ENCODE assay signal across 9 mouse cellular contexts in genomic region chr6:118594070-118594469, GRCm38 (mm10). TPM values are rescaled to one million over a fixed set of nuclear protein-coding genes. Genes with fewer than 3 reads are reported as not detected.
DNase-seq lines count a peak whose midpoint lies in the region; ATAC-seq and TF ChIP-seq lines count a peak whose summit lies in the region.
"Had no signal": no experiment of that assay in that cellular context is flagged by ENCODE, and none has a peak within 500 bp of the region (broad histone marks: within the 10 kb centered on the region; RNA-seq: fewer than 3 reads in every experiment).

No protein-coding gene starts in this region.

- H3K4me2 ChIP-seq in embryonic facial prominence, embryonic 15.5 days (replicated peaks), result peak overlapping the region; percentile 54
- peak overlapping the region; percentile 42 for H3K4me2 ChIP-seq in midbrain, postnatal 0 days (ENCODE audit: low read depth, low read length, poor library complexity, severe bottlenecking)

- TF ChIP-seq CTCF in kidney, adult 2 months (conservative IDR thresholded peaks at IDR 0.05; ENCODE audit: insufficient read depth, insufficient read length, low read depth, low read length), result no peak
- TF ChIP-seq CTCF in midbrain, postnatal 0 days (IDR thresholded peaks at IDR 0.05), result no peak

- ATAC-seq in embryonic facial prominence, embryonic 15.5 days (ENCODE audit: insufficient number of reproducible peaks, low FRiP score, low TSS enrichment, low read depth), result 0 out of 2 replicates have a peak, but pooled peaks have one; percentile 50
- no peak for ATAC-seq in midbrain, postnatal 0 days (ENCODE audit: low FRiP score)
- ATAC-seq: Patski had no signal

- 39% methylated on average over 10 of the region's 10 CpGs for WGBS in kidney, adult 2 months
- 39% methylated on average over 10 of the region's 10 CpGs for WGBS in embryonic facial prominence, embryonic 15.5 days
- 38% methylated on average over 10 of the region's 10 CpGs for WGBS in large intestine, adult 2 months
- 44% methylated on average over 10 of the region's 10 CpGs for WGBS in midbrain, postnatal 0 days

- no peak overlapping the region for H3K9ac ChIP-seq in embryonic facial prominence, embryonic 15.5 days
- H3K9ac ChIP-seq in midbrain, postnatal 0 days (replicated peaks; ENCODE audit: low read length, poor library complexity, severe bottlenecking), result no peak overlapping the region

- no peaks in the 10 kb centered on the region for H3K27me3 ChIP-seq in kidney, adult 2 months (replicated peaks; ENCODE audit: control insufficient read depth, insufficient read depth, low read length)
- peaks cover 14% of the 10 kb centered on the region; the same call in 1 of the 2 replicates for H3K27me3 ChIP-seq in embryonic facial prominence, embryonic 15.5 days
- no peaks in the 10 kb centered on the region for H3K27me3 ChIP-seq in midbrain, postnatal 0 days (ENCODE audit: insufficient read depth, low read length)
- H3K27me3 ChIP-seq: Patski had no signal

- H3K4me3 ChIP-seq in kidney, adult 2 months (ENCODE audit: insufficient read depth, low read depth, low read length), result peak overlapping the region; percentile 54; the same call in 1 of the 2 replicates
- peak overlapping the region; percentile 34 for H3K4me3 ChIP-seq in embryonic facial prominence, embryonic 15.5 days (replicated peaks)
- H3K4me3 ChIP-seq in midbrain, postnatal 0 days (ENCODE audit: low read depth, low read length), result peak overlapping the region; percentile 19; the same call in 1 of the 2 replicates

- no peak for TF ChIP-seq POLR2A in kidney, adult 2 months (IDR thresholded peaks at IDR 0.05; ENCODE audit: low read depth, low read length)

- H3K4me1 ChIP-seq in kidney, adult 2 months (ENCODE audit: control insufficient read depth, insufficient read depth, low read length), result no peaks in the 10 kb centered on the region
- peaks cover 11% of the 10 kb centered on the region for H3K4me1 ChIP-seq in embryonic facial prominence, embryonic 15.5 days
- H3K4me1 ChIP-seq in midbrain, postnatal 0 days (ENCODE audit: insufficient read depth, low read length), result no peaks in the 10 kb centered on the region

- no peak for DNase-seq in kidney, adult 2 months
- no peak for DNase-seq in kidney, adult 18-20 months
- peak; percentile 8 for DNase-seq in large intestine, adult 2 months (ENCODE audit: low read depth, low spot score)
- no peak for DNase-seq in midbrain, postnatal 0 days (ENCODE audit: low spot score)
- DNase-seq in cerebellum, adult 9-11 months, result no peak
- no peak for DNase-seq in cerebellum, postnatal 10 days
- DNase-seq in layer of hippocampus, adult 9-11 months, result no peak

- H3K27ac ChIP-seq in kidney, adult 2 months (ENCODE audit: insufficient read depth, low read depth, low read length), result no peak overlapping the region
- no peak overlapping the region for H3K27ac ChIP-seq in embryonic facial prominence, embryonic 15.5 days (replicated peaks)
- no peak overlapping the region for H3K27ac ChIP-seq in midbrain, postnatal 0 days (ENCODE audit: low read depth, low read length)

- no peaks in the 10 kb centered on the region for H3K9me3 ChIP-seq in embryonic facial prominence, embryonic 15.5 days (replicated peaks)
- no peaks in the 10 kb centered on the region for H3K9me3 ChIP-seq in midbrain, postnatal 0 days (ENCODE audit: low read length)

- no peaks in the 10 kb centered on the region for H3K36me3 ChIP-seq in kidney, adult 2 months (ENCODE audit: control insufficient read depth, insufficient read depth, low read length)
- H3K36me3 ChIP-seq in embryonic facial prominence, embryonic 15.5 days, result no peaks in the 10 kb centered on the region
- H3K36me3 ChIP-seq in midbrain, postnatal 0 days (ENCODE audit: insufficient read depth, low read length), result peaks cover 31% of the 10 kb centered on the region

RNA-seq across cellular contexts. Expression of gene Ankrd26, which starts 32.0 kb away (rescaled TPM):
- polyA plus RNA-seq in kidney, adult 2 months (2012; rRNA removed), result 1.0 TPM in 2 replicates
- polyA plus RNA-seq in embryonic facial prominence, embryonic 15.5 days (2015; fragmentation: Nextera tagmentation; extraction: Ambion mirVana), result 10.8 and 12.0 TPM in 2 replicates
- polyA plus RNA-seq in large intestine, adult 2 months (2012; rRNA removed), result 0.36 and 0.71 TPM in 2 replicates
- total RNA-seq in midbrain, postnatal 0 days (2014; rRNA removed), result 7.7 and 8.2 TPM in 2 replicates
- polyA plus RNA-seq in midbrain, postnatal 0 days (2015; fragmentation: Nextera tagmentation; extraction: Ambion mirVana), result 13.2 and 15.3 TPM in 2 replicates
